Mouse (Mus musculus) brain, embryonic 14.5 days (tissue): ENCODE measurements around the gene Nid2.

Experiments
- CTCF ChIP-seq: fragments of 200-500 bp; IDR thresholded peaks from 2 replicates; pipeline ENCODE4 v1.5.1; 2012; ENCODE audit warnings: inconsistent platforms, mild to moderate bottlenecking, moderate library complexity, borderline replicate concordance; ENCODE audit not compliant: insufficient read depth, insufficient read length; ENCODE audit errors: extremely low read depth
- POLR2A ChIP-seq: fragments of 200-500 bp; IDR thresholded peaks from 2 replicates; pipeline ENCODE4 v1.6.1; 2012; ENCODE audit warnings: mild to moderate bottlenecking, inconsistent platforms, borderline replicate concordance; ENCODE audit not compliant: poor library complexity, insufficient read depth, insufficient read length, severe bottlenecking; ENCODE audit errors: extremely low read depth

GRCm38 (mm10) chr14:19763527-19763926 is 12.5 kb downstream of the Nid2 start:
- TF ChIP-seq CTCF (no peak), POLR2A (no peak)
